Mouse (Mus musculus) CD4-positive naive resting alpha-beta T cell, adult 57 days (primary cell): ENCODE data around the gene Gid4. TPM values are rescaled to one million over a fixed set of nuclear protein-coding genes. Genes with fewer than 3 reads are reported as not detected.

Experiments used
- total RNA-seq: library from RNA; stranded (reverse); gene quantifications from one replicate; pipeline ENCODE4 v1.2.4, GENCODE M21; 2023

Gid4 gene
- 26.5 TPM for total RNA-seq

DNA sequence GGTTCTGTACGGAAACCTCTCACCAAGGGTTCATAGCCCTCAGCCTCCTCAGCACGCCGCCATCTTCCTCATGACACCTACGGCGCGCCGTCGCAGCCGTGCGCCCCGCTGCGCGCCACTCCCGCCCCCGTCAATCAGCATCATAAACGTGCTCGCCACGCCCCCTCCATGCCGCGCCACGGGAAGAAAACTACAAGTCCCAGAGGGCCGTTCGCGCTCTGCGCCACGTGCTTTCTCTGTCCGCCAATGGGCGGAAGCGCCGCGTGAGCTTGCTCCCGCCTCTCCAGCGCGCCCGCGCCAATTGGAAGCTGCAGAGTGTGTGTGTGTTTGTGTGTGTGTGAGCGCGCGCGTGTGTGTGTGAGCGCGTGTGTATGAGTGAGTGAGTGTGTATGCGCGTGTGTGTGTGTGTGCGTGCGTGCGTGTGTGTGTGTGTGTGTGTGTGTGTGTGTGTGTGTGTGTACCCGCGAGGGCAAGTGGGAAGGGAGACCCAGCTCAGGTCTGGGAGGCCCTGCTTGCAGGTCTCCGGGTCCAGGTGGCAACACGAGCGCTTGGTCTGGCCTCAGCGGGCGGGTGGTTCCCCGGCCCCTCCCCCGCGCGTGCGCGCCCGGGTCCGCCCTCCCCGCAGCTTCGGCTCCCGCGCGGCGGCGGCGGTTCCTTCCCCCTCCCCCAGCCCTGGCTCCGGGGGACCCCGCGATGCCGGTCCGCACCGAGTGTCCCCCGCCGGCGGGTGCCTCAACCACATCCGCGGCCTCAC is at the start of gene Gid4:
Gid4 (plus strand) TSS at position 183 of the 754 bp plus-strand sequence.

DNA sequence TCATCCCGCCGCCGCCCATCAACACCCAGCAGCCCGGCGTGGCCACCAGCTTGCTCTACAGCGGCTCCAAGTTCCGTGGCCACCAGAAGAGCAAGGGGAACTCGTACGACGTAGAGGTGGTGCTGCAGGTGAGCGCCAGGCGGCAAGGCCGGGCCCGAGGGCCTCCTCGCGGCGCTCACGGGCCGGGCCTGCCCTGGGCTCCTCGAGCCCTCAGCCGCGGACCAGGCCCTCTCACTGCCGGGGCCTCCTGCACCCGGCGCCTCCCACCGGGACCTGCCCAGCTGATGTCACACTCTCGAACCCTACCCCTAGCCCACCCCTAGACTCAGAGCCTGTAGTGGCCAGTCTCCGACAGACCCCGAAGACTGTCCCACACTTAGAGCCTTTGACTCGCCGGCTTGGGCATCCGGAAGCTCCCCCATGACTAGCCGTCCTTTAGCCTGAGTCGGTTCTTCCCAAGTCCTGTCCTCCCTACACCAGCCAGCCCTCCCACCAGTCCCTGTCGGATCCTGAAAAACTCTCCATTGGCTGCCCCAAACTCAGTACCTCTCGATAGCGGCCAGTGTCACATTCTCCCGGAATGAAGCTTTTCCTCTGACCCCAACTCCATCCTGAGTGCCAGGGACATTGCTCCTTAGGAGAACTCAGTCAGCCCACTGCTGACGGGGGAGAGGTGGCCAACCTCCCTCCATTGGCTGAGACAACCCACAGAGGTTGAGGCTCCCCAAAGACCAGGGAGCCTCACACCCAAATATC is 950 bp downstream of the Gid4 start, which contains the start of gene Atpaf2:
Atpaf2 (minus strand) TSS at position 741 of the 756 bp plus-strand sequence.

DNA sequence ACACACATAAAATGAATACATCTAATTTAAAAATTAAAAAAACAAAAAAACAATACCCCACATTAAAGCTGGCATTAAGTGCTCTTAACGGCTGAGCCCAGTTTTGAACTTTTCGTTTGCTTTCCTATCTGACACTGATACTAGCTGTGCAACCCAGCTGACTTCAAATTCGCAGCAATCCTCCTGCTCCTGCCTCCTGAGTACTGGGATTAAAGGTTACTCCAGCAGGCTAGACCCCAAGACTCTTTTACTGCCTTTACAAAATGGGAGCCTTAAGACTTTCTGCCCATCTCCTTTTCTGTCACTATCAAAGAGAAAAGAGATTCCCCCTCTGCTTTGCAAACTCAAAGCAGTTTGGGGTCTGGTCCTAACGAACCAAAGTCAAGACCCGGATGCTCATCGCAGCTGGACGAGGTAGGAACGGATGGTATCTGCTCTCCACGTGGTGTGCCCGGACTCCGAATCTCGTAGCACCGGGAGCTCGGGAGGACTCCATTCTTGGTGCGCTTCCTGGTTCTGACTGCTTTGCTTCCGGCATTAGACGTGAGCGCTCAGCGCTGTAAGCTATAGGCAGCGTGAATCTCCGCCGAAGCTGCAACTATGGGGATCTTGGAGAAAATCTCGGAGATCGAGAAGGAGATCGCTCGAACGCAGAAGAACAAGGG is 37.3 kb downstream of the Gid4 start, which contains the start of gene Drg2:
Drg2 (plus strand) TSS at position 512 of the 665 bp plus-strand sequence.

DNA sequence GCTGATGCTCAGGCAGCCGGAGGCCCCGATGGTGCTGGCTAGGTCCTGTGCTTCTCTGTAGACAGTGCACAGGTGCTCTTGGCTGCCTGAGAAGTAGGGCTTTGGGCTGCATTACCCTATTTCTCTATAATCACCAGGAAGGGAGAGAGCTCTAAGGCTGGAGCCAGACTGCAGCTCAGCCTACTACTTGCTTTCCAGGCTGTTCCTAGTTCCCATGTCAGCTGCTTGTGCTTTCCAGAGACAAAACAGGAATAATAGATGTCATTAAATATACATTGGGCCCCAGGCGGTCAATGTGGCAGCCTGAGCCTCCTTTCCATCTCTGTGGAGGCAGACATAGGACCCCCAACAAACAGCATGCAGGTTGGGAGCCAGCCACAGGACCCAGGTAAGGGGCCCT is 52.1 kb downstream of the Gid4 start, which contains the start of gene Myo15:
Myo15 (plus strand) TSS at position 301 of the 400 bp plus-strand sequence.

Other genes with a start within 250 kb of the Gid4 start
- gene Srebf1, start 194.6 kb upstream of the Gid4 start, total RNA-seq = 147 TPM
- gene Tom1l2, start 64.2 kb upstream of the Gid4 start, total RNA-seq = 35.0 TPM
- 0.56 TPM for gene Drc3, start 63.8 kb upstream of the Gid4 start, total RNA-seq
- gene Atpaf2, start 1.3 kb downstream of the Gid4 start, total RNA-seq = 37.7 TPM
- 54.2 TPM for gene Drg2, start 37.4 kb downstream of the Gid4 start, total RNA-seq
- 0.62 TPM for gene Myo15, start 52.2 kb downstream of the Gid4 start, total RNA-seq
- 65.1 TPM for gene Alkbh5, start 119.2 kb downstream of the Gid4 start, total RNA-seq